Mouse (Mus musculus) heart, embryonic 15.5 days (tissue): ENCODE measurements at regions not wholly inside any gene's neighbourhood (a gene's known extent, or its start where the extent isn't known, plus 50 kb on each side); places are given as distances from the start of the nearest gene placed in this dataset.
A peak's percentile ranks its signal among the peaks of the same experiment; 100 is the strongest.
"Not testable (repeated sequence)": the region's sequence is repeated elsewhere in the genome, so short reads cannot be mapped to it uniquely, and the experiment has no call there.

Experiments
- ATAC-seq: fragments of 200-750 bp; cut with Nextera tagmentation; replicated peaks from 2 replicates; pipeline ENCODE4 v1.8.0; 2017; ENCODE audit warnings: low read depth, moderate TSS enrichment; ENCODE audit not compliant: insufficient number of reproducible peaks, insufficient read depth, low FRiP score
- H3K27ac ChIP-seq: fragments of 300-500 bp; sonication (generic); 2 replicates; pipeline ENCODE4 v1.5.1; 2015; ENCODE audit warnings: mild to moderate bottlenecking, inconsistent platforms
- H3K27me3 ChIP-seq: fragments of 300-500 bp; sonication (generic); 2 replicates; pipeline ENCODE4 v1.6.1; 2015; ENCODE audit warnings: inconsistent platforms
- H3K36me3 ChIP-seq: fragments of 300-500 bp; sonication (generic); 2 replicates; pipeline ENCODE4 v1.6.1; 2015; ENCODE audit warnings: mild to moderate bottlenecking, inconsistent platforms
- H3K4me1 ChIP-seq: fragments of 300-500 bp; sonication (generic); replicated peaks from 2 replicates; pipeline ENCODE4 v1.6.1; 2015; ENCODE audit warnings: inconsistent platforms
- H3K4me2 ChIP-seq: fragments of 300-500 bp; sonication (generic); 2 replicates; pipeline ENCODE4 v1.6.1; 2015; ENCODE audit warnings: inconsistent platforms, mild to moderate bottlenecking, moderate library complexity
- H3K4me3 ChIP-seq: fragments of 300-500 bp; sonication (generic); 2 replicates; pipeline ENCODE4 v1.5.1; 2015; ENCODE audit warnings: mild to moderate bottlenecking, inconsistent platforms
- H3K9ac ChIP-seq: fragments of 300-500 bp; sonication (generic); 2 replicates; pipeline ENCODE4 v1.6.1; 2015; ENCODE audit warnings: mild to moderate bottlenecking, inconsistent platforms
- H3K9me3 ChIP-seq: fragments of 300-500 bp; sonication (generic); replicated peaks from 2 replicates; pipeline ENCODE4 v1.6.1; 2016; ENCODE audit warnings: inconsistent platforms
- WGBS: fragments of 180-500 bp; shearing (Covaris S2); methylation state at CpG from one replicate; pipeline ENCODE4 v1.1.7; 2015; ENCODE audit warnings: mixed read lengths; 5-methylcytosine and 5-hydroxymethylcytosine counted together

GRCm38 (mm10) chr10:120694472-120694871 lies 204.4 kb downstream of the Msrb3 start:
- Histone ChIP-seq H3K4me2 (peak overlapping the region; percentile 50), H3K4me3 (peak overlapping the region; percentile 30), H3K27me3 (no peaks in the 10 kb centered on the region), H3K27ac (no peak overlapping the region), H3K9me3 (no peaks in the 10 kb centered on the region), H3K9ac (no peak overlapping the region), H3K36me3 (no peaks in the 10 kb centered on the region), H3K4me1 (peaks cover 45% of the 10 kb centered on the region)
- WGBS = 19% methylated on average over 18 of the region's 18 CpGs
- ATAC-seq = no peak

- no peak for ATAC-seq
- Histone ChIP-seq H3K4me3 (no peak overlapping the region), H3K4me1 (peaks cover 37% of the 10 kb centered on the region), H3K4me2 (no peak overlapping the region), H3K36me3 (no peaks in the 10 kb centered on the region), H3K27ac (no peak overlapping the region), H3K9me3 (no peaks in the 10 kb centered on the region), H3K27me3 (no peaks in the 10 kb centered on the region), H3K9ac (no peak overlapping the region)
- WGBS = 50% methylated on average over 3 of the region's 3 CpGs
Measured at GRCm38 (mm10) chr10:120691451-120691850, 207.4 kb downstream of the Msrb3 start.

GRCm38 (mm10) chr10:120686123-120686522 lies 209.9 kb upstream of the Hmga2 start:
- H3K9me3 ChIP-seq = no peaks in the 10 kb centered on the region
- WGBS = 18% methylated on average over 10 of the region's 10 CpGs
- no peak overlapping the region for H3K4me3 ChIP-seq
- no peak overlapping the region for H3K9ac ChIP-seq
- H3K4me1 ChIP-seq = peaks cover 13% of the 10 kb centered on the region
- no peak overlapping the region for H3K4me2 ChIP-seq
- no peaks in the 10 kb centered on the region for H3K36me3 ChIP-seq
- 0 out of 2 replicates have a peak, but pooled peaks have one; percentile 62 for ATAC-seq
- peak overlapping the region; percentile 31; the same call in 1 of the 2 replicates for H3K27ac ChIP-seq
- no peaks in the 10 kb centered on the region; the same call in 1 of the 2 replicates for H3K27me3 ChIP-seq

- peaks cover 13% of the 10 kb centered on the region for H3K4me1 ChIP-seq
- 88% methylated on average over 10 of the region's 10 CpGs for WGBS
- H3K36me3 ChIP-seq = no peaks in the 10 kb centered on the region
- ATAC-seq = no peak
- H3K4me2 ChIP-seq = no peak overlapping the region
- no peaks in the 10 kb centered on the region for H3K9me3 ChIP-seq
- no peaks in the 10 kb centered on the region; the same call in 1 of the 2 replicates for H3K27me3 ChIP-seq
- H3K4me3 ChIP-seq = no peak overlapping the region
- no peak overlapping the region for H3K9ac ChIP-seq
- no peak overlapping the region for H3K27ac ChIP-seq
Measured at GRCm38 (mm10) chr10:120682021-120682420, 205.8 kb upstream of the Hmga2 start.

- Histone ChIP-seq H3K27me3 (no peaks in the 10 kb centered on the region; the same call in 1 of the 2 replicates), H3K4me3 (no peak overlapping the region), H3K4me1 (peaks cover 10% of the 10 kb centered on the region), H3K4me2 (no peak overlapping the region), H3K27ac (no peak overlapping the region), H3K9me3 (no peaks in the 10 kb centered on the region), H3K9ac (no peak overlapping the region), H3K36me3 (no peaks in the 10 kb centered on the region)
- no peak for ATAC-seq
- WGBS = 61% methylated on average over 6 of the region's 6 CpGs
Measured at GRCm38 (mm10) chr10:120679982-120680381, 203.7 kb upstream of the Hmga2 start.

- Histone ChIP-seq H3K36me3 (no peaks in the 10 kb centered on the region), H3K4me1 (peaks cover 14% of the 10 kb centered on the region), H3K27me3 (no peaks in the 10 kb centered on the region; the same call in 1 of the 2 replicates), H3K9ac (no peak overlapping the region), H3K27ac (no peak overlapping the region), H3K9me3 (no peaks in the 10 kb centered on the region), H3K4me3 (no peak overlapping the region), H3K4me2 (no peak overlapping the region)
- ATAC-seq = no peak
- 64% methylated on average over 8 of the region's 8 CpGs for WGBS
Measured at GRCm38 (mm10) chr10:120678277-120678676, 202.0 kb upstream of the Hmga2 start.

GRCm38 (mm10) chr10:120675369-120675768 lies 199.1 kb upstream of the Hmga2 start:
- H3K27ac ChIP-seq = no peak overlapping the region
- 45% methylated on average over 4 of the region's 4 CpGs for WGBS

GRCm38 (mm10) chr10:120674321-120675045 lies 198.2 kb upstream of the Hmga2 start:
- Histone ChIP-seq H3K4me1 (peaks cover 9% of the 10 kb centered on the region), H3K9me3 (no peaks in the 10 kb centered on the region), H3K9ac (no peak overlapping the region), H3K4me2 (peak overlapping the region; percentile 6; the same call in 1 of the 2 replicates), H3K27me3 (no peaks in the 10 kb centered on the region), H3K27ac (peak overlapping the region; percentile 53; the same call in 1 of the 2 replicates), H3K4me3 (no peak overlapping the region), H3K36me3 (no peaks in the 10 kb centered on the region)
- 44% methylated on average over 10 of the region's 10 CpGs for WGBS
- ATAC-seq = 0 out of 2 replicates have a peak, but pooled peaks have one; percentile 39

More at GRCm38 (mm10) chr10:120675369-120675768, 199.1 kb upstream of the Hmga2 start:
- Histone ChIP-seq H3K9me3 (no peaks in the 10 kb centered on the region), H3K27me3 (no peaks in the 10 kb centered on the region), H3K4me1 (peaks cover 9% of the 10 kb centered on the region), H3K9ac (no peak overlapping the region), H3K36me3 (no peaks in the 10 kb centered on the region), H3K4me3 (no peak overlapping the region), H3K4me2 (no peak overlapping the region)
- ATAC-seq = no peak

- H3K9me3 ChIP-seq, H3K27me3 ChIP-seq, H3K9ac ChIP-seq, H3K4me1 ChIP-seq, H3K27ac ChIP-seq, ATAC-seq, H3K4me3 ChIP-seq, H3K4me2 ChIP-seq, H3K36me3 ChIP-seq: not testable (repeated sequence)
- WGBS = 91% methylated on average over 7 of the region's 7 CpGs
Measured at GRCm38 (mm10) chr10:120667678-120668031, 191.4 kb upstream of the Hmga2 start.

- H3K27me3 ChIP-seq = no peaks in the 10 kb centered on the region
- no peak for ATAC-seq
- WGBS = 67% methylated on average over 12 of the region's 12 CpGs
- no peaks in the 10 kb centered on the region for H3K4me1 ChIP-seq
- no peak overlapping the region for H3K9ac ChIP-seq
- no peak overlapping the region for H3K4me3 ChIP-seq
- H3K4me2 ChIP-seq = no peak overlapping the region
- no peaks in the 10 kb centered on the region for H3K36me3 ChIP-seq
- H3K27ac ChIP-seq = no peak overlapping the region
- H3K9me3 ChIP-seq = no peaks in the 10 kb centered on the region
Measured at GRCm38 (mm10) chr10:120666985-120667677, 190.9 kb upstream of the Hmga2 start.

- Histone ChIP-seq H3K27me3 (no peaks in the 10 kb centered on the region), H3K9ac (no peak overlapping the region), H3K36me3 (no peaks in the 10 kb centered on the region), H3K4me3 (no peak overlapping the region), H3K9me3 (no peaks in the 10 kb centered on the region), H3K4me1 (no peaks in the 10 kb centered on the region), H3K4me2 (no peak overlapping the region), H3K27ac (peak overlapping the region; percentile 49; the same call in 1 of the 2 replicates)
- WGBS = 81% methylated on average over 7 of the region's 7 CpGs
- ATAC-seq = no peak
Measured at GRCm38 (mm10) chr10:120666202-120666860, 190.1 kb upstream of the Hmga2 start.
